Mouse (Mus musculus) adrenal gland, postnatal 4 days (tissue): ENCODE measurements around the gene Mau2. TPM values are rescaled to one million over a fixed set of nuclear protein-coding genes. Genes with fewer than 3 reads are reported as not detected.
"Not testable (repeated sequence)": the region's sequence is repeated elsewhere in the genome, so short reads cannot be mapped to it uniquely, and the experiment has no call there.

Source experiments
- DNase-seq, 2 experiments: peaks; one replicate each; pipeline ENCODE4 v3.0.0; 2021 to 2022; ENCODE audit warnings: low spot score in 2 of 2, mixed read lengths in 2 of 2
- total RNA-seq, 2 experiments: library from RNA; stranded (reverse); gene quantifications; 2 replicates each; pipeline ENCODE4 v1.2.3; 2021

The Mau2 gene
- total RNA-seq, 2 experiments from 2014 or later, result 76.6 to 80.2 TPM

DNA sequence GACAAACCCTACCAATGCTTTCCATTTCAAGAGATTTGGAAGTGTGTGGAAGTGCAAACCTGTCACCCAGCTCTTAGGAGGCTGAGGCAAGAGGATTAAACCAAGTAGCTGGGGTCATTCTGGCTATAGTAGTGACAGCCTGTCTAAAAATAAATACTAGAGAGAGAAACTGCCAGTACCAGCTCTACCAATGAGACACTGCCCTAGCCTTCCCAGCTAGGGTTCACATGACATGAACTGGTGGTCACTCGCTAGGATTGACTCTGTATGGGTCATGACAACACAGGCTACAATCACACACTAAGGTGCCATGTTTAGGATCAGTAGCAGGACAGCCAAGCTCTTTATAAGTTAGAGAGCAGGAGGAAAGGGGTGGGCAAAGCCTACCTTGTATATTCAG, 12.3 kb downstream of the Mau2 start:
- no peak for DNase-seq

DNA sequence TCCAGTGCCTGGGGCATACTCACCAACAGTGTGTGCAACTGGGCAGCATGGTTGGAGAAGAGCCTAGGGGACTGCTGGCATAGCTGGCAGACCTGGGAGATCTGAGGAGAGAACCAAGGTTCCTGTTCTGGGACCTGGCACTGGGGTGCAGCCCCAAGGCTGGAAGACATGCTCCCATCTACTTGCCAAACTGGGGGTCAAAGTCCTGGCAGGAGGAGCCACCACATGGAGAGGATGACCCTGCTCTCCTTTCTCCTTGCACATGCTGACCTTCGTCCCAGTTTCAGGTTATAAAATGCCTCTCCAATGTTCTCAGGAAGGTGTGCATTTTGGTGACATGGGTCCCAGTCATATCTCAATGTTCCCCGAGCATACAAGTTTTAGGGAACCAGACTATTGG, 16.4 kb downstream of the Mau2 start:
- no peak for DNase-seq

DNA sequence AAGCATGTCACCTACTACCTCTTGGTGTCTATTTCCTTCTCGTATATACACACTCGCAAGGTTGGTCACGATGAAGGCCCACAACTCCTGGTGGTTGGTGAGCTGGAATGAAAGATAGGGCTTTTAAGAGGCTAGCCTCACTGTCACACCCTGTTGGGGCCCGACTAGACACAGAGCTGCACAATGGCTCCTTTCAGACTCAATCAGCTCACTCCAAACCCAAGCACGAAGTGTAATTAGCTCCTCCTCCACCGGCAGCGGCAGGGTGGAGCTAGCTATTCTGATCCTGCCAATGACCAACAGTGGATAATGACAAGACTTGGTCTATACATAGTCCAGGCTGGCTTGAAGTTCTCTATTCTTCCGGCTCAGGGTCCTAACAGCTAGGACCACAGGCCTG, 18.9 kb downstream of the Mau2 start:
- DNase-seq, result no peak

DNA sequence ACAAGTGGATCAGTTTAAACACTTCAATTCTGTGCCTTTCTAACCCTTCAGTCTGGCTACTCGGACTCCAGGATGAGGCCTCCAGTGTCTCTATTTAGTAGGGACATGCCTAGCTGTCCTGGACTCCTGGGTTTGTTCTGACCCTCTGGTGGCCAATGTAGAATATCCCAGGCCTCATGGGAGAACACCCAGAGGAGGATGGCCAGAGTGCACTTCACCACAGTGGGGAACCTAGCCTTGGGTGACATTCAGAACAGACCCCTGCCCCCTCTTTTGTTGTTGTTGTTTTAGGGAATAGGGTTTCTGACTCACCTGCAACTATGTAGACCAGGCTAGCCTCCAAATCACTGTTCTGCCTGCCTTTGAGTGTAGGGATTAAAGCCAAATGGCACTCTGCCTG, 27.5 kb downstream of the Mau2 start:
- DNase-seq, result no peak

DNA sequence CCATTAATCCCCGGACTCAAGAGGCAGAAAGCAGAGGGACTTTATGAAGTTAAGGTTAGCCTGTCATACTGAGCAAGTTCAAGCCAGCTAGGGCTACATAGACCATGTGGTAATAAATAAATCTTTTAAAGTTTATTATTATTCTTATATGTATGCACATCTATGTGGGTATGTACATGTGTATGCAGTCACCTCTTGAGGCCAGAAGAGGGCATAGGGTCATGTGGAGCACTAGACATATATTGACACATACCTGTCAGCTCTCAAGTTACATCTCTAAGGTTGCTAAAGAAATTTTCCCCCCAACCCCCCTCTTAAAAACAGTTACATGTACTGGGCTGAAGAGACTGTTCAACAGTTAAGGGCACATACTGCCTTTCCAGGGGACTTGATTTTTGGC, 29.8 kb downstream of the Mau2 start:
- DNase-seq, result no peak

DNA sequence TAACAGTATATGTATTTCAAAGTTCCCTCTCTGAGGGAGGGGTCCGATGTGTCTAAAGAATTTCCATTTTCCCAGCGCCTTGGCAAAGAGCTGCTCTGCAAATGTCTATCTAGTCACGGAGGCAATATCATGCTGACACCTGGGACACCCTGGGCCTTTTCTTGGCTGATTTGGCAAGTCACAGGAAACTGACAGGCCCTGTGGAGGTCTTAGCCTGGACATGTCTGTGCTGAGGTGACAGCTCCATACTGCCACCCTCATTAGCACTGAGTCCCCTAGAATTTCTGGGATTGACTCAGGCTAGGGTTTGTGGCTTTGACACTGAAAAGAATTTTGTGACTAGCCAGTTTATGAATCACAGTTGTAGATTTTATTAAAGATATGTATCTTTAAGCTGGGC, 30.2 kb downstream of the Mau2 start:
- DNase-seq, result no peak

DNA sequence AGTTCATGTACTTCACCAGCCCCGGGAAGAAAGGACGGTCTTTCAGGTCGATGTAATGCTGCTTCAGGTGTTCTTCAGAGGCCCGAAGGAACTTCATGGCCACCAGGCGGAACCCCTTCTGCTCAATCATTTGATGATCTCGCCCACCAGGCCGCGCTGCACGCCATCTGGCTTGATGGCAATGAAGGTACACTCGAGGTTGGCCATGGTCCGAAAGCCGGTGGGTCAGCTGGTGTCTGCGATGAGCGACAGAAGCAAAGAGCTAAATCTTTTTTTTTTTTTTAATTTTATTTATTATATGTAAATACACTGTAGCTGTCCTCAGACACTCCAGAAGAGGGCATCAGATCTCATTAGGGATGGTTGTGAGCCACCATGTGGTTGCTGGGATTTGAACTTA, 31.7 kb downstream of the Mau2 start:
- not testable (repeated sequence) for DNase-seq

DNA sequence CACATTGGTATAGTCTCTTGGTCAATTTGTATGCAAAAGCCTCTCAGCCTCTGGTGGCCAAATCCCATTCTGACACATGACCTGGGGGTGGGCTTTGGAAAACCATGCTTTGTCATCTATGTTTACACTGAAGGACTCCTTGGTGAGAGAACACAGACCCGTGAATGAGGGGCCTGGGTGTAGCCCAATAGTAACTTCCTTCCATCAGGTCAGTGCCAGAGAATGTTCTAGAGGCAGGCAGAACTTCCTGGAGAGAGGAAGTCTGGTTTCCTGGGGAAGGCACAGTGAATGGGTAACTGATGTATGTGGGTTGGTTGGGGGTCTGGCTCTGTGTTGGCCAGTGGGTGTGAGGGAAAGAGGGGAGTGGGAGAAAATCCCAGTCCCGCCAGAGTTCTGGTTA, 37.4 kb downstream of the Mau2 start:
- DNase-seq, result no peak

DNA sequence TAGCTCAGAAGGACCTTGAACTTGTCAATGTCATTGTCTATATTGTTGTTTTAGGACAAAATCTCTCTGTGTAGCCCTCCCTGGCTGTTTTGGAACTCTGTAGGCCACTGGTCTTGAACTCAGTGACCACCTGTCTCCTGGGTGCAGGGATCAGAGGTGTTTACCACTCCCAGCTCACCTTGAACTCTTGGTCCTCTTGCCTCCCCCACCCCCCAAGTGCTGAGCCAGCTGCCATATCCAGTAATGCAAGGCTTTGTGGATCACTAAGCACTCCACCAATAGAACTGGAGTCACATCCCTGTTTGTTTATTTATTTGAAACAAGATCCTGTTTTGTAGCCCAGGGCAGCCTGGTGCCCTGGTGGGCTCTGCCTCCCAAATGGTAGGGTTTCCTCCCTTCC, 38.2 kb downstream of the Mau2 start:
- DNase-seq, result no peak

DNA sequence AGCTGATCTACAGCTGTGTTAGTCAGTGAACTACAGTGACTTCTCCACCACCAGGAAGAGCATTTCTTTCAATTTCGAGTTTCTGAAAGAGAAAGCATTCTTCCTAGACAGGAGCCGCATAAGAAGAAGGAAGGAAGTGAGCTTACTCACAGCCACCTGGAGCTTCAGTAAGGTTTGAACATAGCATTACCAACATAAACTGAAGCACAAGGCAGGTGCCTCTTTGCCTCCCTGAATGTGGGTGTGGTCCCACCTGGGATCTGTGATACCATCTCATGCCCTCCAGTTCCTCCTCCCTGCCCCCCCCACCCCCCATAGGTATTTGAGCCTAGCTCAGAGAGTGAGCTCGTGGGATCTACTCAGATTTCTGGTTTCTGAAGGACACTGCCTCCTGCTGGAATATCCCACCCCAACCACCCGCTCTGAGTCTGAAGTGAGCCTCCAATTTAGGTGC, 39.3 kb downstream of the Mau2 start:
- DNase-seq, result no peak

DNA sequence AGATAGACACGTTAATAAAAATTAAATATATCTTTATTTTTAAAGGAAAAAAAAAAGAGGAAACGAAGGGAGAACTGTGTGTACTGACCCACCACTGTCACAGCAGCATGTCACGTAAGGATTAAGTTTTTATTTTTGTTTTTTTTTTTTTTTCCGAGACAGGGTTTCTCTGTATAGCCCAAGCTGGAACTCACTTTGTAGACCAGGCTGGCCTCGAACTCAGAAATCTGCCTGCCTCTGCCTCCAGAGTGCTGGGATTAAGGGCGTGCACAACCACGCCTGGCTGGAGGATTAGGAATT, 40.7 kb downstream of the Mau2 start:
- DNase-seq, result not testable (repeated sequence)

DNA sequence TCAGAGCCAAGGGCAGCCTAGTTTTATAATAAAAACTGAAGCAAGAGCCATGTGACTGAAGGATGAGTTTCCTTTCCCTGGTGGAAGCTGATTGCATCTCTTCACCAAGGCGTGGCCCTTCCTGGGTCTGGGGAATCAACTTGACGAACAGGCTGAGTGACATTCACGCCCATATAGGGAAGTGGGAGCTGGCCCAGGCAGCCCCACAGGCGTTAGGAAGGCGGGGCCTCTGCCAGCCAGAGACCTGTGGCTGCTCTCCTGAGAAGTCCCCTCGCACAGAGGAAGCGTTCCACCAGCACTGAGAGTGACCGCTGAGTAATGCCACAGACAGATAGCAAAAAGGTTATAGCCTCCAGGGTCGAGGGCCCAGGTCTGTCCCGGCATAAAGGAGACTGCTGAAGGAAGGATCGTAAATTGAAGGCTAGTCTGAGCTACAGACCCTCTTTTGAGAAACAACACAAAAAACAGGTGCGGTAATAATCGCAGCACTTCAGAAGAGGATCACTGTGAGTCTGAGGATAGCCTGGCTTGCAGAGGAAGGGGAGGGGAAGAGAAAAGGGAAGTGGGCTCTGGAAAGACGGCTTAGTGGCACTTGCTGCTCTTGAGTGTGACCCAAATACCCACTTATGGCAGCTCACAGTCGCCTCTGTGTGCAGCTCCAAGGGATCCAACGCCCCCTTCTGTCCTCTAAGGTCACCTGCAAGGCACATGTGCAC, 41.2 kb downstream of the Mau2 start:
- DNase-seq, result peak in 1 of 2 experiments; percentile 22

DNA sequence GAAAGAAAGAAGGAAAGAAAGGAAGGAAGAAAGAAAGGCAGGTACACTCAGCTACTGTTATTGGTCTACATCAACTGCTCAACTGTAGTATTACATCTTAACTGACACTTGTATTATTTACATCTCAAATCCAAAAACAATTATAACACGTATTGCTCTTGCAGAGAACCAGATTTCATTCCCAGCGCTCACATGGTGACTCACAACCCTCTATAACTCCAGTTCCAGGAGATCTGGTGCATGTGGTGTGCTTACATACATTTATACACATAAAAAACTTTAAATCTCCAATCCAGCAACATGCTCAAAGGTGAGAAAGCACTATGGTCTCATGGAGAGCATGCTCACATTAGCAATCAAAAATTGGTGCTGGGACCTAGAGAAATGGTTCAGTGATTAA, 42.3 kb downstream of the Mau2 start:
- DNase-seq, result no peak

DNA sequence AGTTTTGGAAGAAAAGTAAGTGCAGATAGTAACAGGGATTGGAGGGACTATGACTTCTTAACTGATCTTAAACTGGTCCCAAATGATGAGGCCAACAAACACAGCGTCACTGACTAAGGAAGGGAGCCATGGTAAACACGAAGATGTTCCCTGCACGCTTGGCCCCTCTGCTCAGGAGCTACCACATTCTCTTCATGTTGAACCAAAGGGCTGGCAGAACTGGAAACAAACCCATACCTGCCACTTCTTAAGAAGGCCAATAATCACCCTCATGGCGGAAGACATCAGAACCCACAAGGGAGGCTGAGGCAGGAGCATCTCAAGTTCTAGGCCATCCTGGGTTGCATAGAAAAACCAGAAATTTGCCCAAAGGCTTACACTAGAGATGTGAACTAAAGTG, 43.3 kb downstream of the Mau2 start:
- no peak for DNase-seq

DNA sequence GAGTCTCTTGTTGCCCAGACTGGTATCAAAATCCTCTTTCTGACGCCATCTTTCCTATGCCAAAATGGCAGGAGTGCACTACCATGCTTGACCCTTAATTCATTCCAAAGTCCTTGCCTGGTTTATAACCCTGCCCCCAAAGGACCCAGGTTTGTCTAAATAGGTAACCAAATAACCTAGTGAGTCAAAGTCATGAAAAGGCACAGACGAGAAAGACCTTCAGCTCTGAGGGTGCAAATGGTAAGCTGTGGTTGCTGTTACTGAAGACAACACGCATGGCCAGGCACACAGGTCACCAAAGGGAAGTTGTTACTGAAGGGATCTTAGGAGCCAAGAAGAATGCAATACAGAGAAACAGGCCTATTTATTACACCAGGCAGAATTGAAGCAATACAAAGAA, 43.8 kb downstream of the Mau2 start:
- DNase-seq, result no peak

DNA sequence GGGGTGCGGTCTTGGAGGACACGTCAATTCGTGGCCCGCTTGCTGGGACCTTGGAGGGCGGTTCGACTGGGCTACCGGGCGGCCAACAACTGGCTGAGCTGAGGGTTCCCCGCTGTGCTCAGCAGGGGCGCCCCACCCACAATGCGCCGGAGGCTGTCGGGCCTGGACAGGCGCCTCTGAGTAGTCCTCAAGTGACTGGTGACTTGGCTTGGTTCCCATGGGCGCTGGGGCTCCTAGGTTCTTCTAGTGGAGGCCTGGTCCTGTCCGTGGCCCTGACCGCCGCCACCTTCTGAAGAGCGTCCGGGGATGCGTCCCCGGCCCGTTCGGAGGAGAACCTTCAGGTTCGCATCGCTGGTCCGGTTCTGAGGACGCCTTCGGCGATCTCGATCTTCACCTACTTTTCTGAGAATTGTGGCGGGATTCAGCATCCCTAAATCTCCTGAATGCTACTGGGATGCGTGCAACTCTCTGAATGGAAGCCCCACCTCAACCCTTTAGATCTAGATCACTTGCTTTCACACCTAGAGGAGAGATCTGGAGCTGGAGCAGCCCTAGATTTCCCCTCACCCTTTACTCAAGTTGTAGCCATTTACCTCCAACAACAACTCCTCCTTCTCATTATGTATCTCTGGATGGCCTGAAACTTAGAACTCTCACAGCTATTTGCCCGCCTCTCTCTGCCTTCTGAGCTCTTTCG, 45.8 kb downstream of the Mau2 start:
- DNase-seq, result no peak

DNA sequence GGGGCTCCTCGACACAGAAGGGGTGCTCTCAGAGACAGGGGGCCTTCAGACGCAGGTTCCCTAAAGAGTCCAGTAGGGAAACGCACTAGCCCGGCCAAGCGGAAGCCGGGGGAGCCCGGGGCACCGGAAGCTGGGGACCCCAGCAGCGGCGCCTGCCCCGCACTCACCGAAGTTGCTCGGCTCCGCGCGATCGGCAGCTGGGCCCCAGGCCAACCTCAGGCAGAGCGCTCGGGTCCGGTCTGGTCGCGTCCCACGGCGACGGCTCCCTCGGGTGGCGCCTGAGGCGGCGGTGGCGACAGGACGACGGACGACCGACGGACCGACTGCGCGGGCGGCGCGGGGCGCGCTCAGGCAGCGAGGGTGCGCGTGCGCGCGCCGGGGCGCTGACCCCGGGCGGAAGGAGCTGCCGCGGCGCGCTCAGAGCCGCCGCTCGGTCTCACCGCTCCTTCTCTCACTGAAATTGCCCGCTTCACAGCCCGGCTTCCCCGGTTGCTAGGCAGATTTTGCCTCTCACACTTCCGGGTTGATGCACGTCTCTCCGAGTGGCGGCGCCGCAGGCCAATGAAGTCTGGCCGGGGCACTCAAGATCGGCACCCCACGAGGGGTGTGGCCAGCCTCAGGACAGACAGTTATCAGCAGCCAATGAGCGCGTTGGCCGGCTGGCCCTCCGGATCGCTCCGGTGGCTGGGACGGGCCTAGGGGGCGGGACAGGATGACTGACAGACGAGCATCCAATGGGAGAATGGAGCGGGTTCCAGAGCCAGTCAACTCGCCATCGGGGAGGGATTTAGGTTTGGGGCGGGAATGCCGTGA, 46.6 kb downstream of the Mau2 start, which contains the start of gene Gatad2a:
TSS of gene Gatad2a (minus strand) at position 609 of the 813 bp plus-strand sequence.
- peak; percentile 99 to 100 for DNase-seq

DNA sequence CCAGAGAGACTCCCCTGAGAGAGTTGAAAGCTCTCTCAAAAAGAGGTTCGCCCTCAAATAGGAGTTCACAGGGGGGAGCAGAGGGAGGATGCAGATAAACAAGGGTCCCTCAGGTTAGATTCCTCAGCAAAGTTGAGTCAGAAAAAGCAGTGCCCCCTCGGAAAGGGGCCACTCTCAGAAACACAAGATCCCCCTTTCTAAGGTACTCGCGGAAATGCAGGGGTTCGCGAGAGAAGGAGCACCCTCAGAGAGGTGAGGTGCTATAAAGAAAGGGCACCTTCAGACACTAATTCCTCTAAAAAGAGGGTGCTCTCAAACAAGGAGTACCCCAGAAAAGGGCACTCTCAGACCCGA, 47.1 kb downstream of the Mau2 start:
- no peak for DNase-seq

DNA sequence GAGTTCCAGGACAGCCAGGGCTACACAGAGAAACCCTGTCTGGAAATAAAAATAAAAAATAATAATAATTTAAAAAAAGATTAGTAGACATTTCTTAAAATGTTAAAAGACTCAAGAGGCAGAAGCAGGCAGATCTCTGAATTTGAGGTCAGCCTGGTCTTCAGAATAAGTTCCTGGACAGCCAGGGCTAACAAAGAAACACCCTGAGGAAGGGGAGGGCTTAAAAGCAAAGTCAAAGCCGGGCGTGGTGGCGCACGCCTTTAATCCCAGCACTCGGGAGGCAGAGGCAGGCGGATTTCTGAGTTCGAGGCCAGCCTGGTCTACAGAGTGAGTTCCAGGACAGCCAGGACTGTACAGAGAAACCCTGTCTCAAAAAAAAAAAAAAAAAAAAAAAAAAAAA, 53.6 kb downstream of the Mau2 start:
- not testable (repeated sequence) for DNase-seq

DNA sequence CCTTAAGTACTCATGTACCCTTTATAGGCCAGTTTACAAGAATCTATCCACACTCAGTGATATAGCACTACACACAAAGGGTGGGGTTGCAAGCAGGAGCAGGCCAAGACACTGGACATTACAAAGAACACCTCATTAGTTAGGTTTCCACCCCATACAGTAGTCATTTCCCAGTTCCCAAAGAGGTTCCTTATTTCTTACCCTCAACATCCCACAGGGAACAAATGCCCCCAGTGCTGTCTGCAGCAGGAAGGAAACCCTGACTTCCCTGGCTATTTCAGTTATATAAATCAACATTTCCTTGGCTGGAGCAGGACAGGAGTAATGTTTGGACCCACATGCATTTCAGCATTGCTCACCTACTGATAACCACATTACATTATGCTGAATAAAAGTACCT, 54.8 kb downstream of the Mau2 start:
- no peak for DNase-seq

DNA sequence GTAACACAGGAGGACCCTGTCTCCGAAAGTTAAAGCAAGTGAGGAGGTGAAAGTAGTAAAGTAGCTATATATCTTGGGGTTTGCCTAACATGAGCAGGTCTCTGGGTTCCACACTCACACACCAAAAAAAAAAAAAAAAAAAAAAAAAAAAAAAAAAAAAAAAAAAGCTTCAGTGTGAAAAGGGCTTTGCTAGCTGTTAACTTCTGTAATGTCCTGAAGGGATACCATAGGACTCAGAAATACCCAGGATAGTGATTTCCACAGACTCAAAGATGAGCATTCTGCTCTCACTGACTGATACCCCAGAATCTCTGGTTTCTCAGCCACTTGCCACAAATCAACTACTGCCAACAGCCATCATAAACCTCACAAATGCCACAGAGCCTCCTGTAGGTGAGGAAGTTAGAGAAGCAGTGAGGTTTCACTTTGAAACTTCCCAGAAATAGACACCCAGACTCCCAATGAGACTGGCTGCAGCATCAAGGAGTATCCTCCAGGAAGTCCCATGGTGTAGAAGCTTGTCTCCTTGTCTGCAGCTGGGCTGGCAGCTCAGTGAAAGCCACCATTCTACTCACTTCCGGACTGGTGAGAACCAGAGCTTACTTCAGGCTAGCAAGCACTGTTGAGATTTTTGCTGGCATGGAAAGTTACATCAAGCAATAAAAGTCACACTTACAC, 57.5 kb downstream of the Mau2 start:
- no peak for DNase-seq

DNA sequence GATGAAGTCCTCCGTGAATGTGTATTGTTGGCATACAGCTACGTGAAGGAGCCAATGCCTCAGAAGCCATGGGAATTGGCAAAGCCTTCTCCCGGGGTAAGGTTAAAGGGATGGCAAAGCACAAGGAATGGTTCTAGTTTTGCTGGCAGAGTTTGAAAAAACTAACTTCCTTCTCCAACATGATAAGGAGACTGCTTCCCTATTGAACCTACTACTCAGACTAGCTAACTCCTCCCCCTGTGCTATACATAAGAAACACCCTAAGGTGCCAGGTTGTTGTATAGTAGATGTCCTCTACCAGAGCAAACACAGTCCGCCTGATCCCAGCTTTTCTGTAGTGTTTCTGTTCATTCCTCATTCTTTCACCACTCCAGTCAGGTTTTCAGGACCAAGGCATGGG, 64.1 kb downstream of the Mau2 start:
- DNase-seq, result no peak
